Mouse (Mus musculus) ES-Bruce4 (cell line): ENCODE results near the gene Alkbh1.

Experiments
- CTCF ChIP-seq: IDR thresholded peaks from one replicate; pipeline ENCODE4 v1.8.1; 2011; ENCODE audit warnings: low read depth, low read length
- POLR2A ChIP-seq: IDR thresholded peaks from one replicate; pipeline ENCODE4 v1.8.1; 2011; ENCODE audit warnings: low read length; ENCODE audit not compliant: insufficient read depth

- TF ChIP-seq POLR2A (no peak), CTCF (no peak)
Observed at GRCm38 (mm10) chr12:87443700-87444122, at the start of gene Alkbh1, which contains the start of gene Slirp.
